Mouse (Mus musculus): Measurements from ENCODE around the gene Tnni3k.

The Tnni3k gene

DNA sequence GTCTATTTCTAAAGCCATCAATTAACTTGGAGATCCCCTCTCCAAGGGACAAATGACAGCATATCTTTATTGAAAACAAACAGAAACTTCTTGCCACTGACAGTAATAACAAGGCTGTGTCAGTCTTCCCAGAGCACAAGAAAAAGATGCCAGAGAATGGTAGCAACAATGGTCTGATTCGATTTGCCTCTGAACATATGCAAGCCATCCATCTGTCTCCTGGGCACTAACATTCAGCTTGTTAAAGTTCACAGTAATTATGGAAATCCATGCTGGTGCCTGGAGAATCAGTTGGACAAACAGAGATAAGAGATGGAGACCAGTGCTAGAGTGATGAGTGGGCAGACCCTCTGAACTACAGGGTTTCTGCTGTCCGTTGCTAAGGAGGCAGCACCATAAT lies 102.1 kb downstream of the Tnni3k start:
- DNase-seq (ENCODE audit: extremely low read depth, low read depth, low spot score), result no peak

DNA sequence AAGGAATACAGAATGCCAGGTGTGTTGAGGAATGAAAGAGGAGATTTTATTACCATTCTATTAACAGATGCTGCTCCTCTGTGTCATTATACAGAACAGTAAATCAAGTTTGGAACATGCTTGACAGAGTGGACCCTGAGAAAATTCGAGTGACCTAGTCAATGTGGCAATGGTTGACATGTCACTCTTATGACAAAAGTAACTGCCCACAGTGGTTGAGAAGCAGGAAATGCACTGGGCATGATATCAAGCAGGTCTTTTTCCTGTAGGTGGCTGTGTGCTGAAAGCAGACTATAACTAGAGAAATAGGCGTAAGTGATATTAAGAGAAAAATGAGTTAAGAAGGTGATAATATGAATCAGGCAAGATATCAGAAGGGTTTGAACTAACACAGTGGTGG lies 105.7 kb downstream of the Tnni3k start:
- no peak for DNase-seq (ENCODE audit: extremely low read depth, low read depth, low spot score)

DNA sequence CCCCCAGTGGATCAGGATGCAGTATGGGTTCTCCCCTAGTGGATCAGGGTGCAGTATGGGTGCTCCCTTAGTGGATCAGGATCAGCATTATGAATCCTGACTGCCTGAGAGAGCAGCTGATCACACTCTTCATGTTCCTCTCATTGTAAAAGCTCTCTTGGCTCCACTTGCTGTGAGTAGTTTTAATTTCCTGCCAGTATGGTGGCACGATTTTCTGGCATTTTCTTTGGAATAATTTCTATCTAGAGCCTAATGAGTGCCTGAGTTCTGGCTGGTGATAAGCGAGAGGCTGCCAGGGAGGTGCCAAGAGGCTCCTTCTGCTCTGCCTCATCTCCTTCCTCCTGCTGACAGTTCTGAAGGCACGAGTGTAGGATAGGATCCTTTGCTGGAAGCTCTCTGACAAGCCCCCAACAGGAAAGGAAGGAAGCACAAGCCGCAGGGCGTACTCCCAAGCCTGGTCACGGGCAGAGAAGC lies 109.5 kb downstream of the Tnni3k start:
- no peak for DNase-seq (ENCODE audit: extremely low read depth, low read depth, low spot score)

DNA sequence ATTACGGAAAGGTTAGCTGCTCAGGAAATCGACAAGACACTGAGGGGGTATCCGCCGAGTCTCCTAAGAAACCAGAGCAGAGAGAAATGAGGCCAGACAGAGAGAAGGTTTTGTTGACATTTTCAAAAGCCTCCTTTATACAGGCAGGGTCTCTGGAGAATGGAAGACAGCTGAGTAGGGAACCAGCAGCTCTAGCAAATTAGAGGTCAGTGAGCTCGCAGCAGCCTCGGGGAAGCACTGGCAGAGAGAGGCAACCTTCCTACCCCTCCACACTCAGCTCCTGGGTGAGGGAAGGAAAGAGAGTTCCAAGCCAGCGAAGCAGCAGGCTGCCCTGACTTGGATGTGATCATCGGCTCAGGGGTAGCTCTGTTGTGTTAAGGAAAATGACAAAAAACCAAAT lies 127.5 kb downstream of the Tnni3k start:
- DNase-seq (ENCODE audit: extremely low read depth, low read depth, low spot score), result no peak

DNA sequence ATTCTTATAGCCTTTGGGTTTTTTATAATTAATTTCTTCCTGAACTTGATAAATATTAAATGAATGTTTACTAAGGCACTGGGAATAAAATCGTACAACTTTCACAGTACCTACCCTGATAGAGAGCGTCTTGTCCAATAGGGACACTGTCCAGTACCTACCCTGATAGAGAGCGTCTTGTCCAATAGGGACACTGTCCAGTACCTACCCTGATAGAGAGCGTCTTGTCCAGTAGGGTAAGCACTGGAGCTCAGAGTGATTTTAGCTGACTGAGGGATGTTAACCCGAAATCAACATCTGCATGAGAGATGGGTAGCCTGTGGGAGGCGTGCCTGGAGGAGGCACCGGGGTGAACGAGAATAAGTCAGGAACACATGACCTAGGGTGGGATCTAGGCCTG lies 130.3 kb downstream of the Tnni3k start:
- DNase-seq (ENCODE audit: extremely low read depth, low read depth, low spot score), result no peak

DNA sequence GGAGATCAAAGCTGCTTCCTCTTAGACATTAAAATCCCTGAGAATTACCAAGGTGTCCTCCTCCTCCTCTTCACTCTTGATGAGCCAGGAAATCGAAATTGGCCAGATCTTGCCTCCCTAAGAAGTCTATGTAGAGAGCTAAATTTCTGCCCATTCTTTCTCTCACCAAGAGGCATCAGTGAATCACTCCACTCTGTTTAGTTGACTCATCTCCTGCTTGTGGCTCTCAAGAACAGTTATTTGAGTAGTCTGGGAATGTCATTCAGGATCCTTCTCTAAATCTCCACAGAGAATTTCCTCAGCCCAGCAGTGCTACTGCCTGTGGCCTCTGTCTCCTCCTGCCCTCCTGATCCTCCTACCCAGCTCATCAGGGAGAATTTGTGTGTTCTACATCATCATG lies 139.6 kb downstream of the Tnni3k start:
- no peak for DNase-seq (ENCODE audit: extremely low read depth, low read depth, low spot score)

DNA sequence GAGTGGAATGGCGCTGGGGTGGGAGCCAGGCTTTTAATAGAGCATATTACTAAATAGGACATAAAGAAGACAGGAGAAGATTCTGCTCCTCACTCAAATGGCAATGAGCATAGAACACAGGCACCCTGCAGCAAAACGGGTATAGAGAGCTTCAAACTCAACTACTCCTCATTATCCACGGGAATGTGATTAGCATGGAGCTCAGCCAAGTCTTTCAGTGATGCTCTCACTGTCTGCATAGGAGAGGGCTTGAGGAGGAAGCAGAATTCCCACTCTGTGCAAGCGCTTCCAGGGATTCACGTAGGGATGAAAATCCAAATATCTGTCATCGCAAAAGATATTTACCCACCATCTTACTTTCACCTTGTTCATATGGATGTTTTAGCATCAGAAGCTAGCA lies 141.6 kb downstream of the Tnni3k start:
- no peak for DNase-seq (ENCODE audit: extremely low read depth, low read depth, low spot score)

DNA sequence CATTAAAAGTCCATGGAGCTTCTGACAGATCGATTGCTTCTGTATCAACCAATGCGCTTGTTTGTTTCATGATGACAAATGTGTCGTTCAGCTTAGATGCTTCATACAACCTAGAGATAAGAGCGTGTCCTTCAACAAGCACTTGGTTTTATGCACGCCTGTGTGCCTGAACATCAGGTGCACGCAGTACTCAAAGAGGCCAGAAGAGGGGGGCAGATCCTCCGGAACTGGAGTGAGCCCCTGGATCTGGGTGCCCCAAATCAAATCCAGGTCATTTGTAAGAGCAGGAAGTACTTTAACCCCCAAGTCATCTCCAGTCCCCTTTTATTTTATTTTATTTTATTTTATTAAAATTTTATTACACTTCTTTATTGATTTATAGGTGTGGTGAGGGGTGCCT lies 158.5 kb downstream of the Tnni3k start:
- no peak for DNase-seq (ENCODE audit: extremely low read depth, low read depth, low spot score)

DNA sequence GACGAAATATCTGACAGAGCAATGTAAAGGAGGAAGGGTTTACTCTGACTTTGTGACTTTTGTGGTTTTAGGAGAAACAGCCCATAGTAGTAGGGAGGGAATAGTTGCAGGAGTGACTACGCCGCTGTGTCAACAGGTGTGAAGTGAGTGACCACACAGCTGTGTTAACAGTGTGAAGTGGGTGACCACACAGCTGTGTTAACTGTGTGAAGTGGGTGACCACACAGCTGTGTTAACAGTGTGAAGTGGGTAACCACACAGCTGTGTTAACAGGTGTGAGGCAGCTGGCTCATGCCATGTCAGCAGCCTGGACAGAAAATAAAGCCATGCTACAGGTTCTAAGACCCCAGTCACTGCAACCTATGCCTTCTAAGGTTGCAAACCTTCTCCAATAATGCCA lies 162.0 kb downstream of the Tnni3k start:
- no peak for DNase-seq (ENCODE audit: extremely low read depth, low read depth, low spot score)

DNA sequence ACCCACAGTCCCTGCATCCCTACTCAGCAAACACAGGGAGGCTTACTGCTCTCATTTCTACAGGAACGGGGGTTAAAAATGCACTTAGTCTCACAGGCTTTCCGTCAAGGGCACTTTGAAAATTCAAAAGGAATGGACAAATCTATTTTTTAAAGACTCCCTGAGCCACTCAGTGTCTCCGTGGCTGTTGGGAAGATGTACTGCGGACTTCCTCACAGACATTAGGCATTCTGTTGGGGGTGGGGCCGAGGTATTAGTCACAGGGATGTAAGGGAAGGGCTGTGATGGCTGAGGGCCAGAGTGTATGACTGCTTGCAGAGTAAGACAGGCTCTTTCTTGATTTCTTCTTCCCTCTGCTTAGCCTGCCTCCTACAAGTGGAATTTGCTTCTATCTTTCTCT lies 169.8 kb downstream of the Tnni3k start:
- no peak for DNase-seq (ENCODE audit: extremely low read depth, low read depth, low spot score)

DNA sequence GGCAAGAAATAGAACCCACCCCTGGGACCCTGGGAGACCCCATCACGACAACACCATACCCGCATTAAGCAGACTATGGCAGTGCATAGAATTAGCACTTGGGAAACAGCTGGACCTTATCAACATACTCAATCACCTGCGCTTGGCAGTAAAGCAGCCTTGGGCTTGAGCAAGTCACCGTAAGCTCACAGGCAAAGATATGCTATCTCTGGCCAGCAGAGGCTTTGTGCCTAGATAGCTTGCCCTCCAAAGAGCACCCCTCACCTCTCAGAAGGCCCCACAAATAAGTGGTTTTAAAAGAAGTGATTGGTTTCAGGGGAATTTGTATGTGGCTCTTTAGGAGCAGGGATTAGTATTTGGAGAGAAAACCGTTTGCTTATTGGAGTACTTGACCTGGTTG lies 170.2 kb downstream of the Tnni3k start:
- DNase-seq (ENCODE audit: extremely low read depth, low read depth, low spot score), result no peak

DNA sequence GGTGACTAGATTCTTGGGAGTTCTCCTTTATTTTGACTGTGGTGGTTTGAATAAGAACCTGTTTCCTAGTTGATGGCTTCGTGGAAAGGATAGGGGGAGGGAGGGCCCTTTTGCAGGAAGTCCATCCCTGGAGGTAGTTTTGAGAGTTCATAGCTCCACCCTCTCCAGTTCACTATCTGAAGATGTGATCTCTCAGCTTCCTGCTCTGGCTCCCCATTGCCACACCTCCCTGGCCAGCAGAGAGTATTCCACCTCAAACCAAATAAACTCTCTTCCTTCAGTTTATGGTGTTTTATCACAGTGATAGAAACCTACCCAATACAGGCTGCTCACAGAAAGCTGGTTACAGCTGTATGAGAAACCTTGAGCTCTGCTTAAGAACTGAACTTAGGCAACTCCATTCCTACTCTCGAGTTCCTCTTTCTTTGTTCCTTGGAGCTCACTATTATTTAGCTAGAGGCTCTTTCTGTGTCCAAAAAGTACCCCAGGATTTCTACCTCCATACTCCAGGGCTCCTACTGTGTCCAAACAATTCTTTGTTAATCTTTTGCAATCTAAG lies 173.7 kb downstream of the Tnni3k start:
- DNase-seq (ENCODE audit: extremely low read depth, low read depth, low spot score), result no peak

DNA sequence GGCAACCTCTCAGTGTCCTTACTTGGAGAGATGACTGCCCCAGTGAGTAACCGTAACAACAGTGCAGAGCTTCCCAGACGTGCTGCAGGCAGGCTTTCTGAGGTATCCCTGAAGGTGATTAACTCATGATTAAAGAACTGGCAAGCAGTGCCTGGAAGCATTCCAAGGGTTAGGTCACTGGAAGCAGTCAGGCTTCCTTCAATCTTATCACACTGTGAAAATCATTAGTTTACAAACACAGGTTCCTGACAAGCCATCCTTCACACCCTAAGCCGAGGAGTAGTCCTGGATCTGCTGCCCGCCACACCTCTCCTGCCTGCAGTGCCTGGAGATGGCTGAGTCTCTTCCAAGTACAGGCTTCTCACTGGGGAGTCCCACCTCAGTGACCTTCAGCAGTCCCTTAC lies 174.7 kb downstream of the Tnni3k start:
- DNase-seq (ENCODE audit: extremely low read depth, low read depth, low spot score), result no peak

DNA sequence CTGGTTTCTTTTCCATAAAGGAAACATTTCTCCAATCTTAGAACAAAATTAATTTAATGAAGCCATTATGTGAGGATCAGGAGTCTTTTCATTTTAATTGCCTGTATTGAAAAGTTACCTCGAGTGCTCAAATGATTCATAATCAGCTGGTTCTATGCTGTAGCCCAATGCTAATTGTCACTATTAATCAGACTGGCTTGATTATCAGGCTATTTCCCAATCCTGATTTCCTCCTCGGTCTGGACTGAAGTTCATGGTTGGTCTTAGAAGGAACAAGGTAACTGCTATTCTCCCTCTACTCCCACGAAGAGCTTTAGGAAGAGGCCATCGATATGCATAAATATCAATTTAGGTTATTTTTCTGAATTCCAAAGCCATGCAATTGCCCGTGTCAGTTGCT lies 175.1 kb downstream of the Tnni3k start:
- DNase-seq (ENCODE audit: extremely low read depth, low read depth, low spot score), result no peak

DNA sequence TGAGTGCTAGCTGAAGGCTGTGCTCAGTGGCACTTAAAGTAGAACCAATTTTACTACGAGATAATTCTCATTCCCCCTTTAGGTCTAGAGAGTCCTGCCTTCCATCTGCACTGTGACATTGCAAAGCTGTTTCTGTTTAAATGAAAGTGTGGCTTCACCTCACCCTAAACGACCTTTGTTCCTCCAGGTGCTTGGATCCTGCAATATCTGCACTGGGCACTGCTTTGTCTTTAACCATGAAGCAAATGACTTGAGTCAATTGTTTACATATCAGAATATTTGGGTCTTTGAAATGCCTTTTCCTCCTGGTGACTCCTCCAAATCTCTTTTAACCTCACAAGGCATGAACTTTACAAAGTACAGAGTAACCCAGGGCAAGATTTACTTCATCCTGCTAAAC lies 175.7 kb downstream of the Tnni3k start:
- DNase-seq (ENCODE audit: extremely low read depth, low read depth, low spot score), result no peak

DNA sequence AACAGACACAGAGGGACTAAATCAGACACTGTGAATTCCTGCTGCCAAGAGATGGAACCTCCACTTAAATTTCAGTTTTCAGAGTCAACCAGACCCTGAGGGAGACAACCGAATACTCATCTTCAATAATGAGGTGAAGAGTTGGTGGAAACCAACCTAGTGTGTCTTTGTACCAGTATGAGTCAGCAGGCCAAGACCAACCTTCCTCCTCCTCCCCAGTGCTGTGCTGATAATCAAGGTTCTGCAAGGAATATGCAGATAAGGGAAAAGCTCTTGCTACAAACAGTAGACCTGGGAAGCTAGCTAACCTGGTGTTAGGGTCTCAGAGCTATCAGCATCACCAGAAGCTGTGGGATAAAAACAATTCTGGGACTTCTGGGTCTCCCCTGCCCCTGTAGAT lies 176.1 kb downstream of the Tnni3k start:
- no peak for DNase-seq (ENCODE audit: extremely low read depth, low read depth, low spot score)

DNA sequence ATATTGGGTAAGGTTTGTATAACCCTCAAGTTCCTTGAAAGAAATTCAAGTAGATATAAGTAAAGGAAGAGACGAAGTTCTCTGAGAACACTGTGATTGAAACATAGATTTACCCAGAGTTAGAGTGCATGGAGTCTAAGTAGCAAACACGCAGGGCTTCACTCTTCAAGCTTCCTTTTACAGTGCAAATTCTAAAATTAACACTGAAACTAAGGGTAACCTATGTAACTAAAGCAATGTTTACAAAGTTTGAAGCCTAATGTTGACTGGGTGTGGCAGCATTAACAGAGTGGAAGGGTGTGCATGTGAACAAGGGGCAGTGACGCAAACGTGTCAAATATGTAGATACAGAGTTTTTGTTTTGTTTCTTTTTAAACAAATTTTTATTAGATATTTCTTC lies 186.4 kb downstream of the Tnni3k start:
- DNase-seq (ENCODE audit: extremely low read depth, low read depth, low spot score), result no peak

DNA sequence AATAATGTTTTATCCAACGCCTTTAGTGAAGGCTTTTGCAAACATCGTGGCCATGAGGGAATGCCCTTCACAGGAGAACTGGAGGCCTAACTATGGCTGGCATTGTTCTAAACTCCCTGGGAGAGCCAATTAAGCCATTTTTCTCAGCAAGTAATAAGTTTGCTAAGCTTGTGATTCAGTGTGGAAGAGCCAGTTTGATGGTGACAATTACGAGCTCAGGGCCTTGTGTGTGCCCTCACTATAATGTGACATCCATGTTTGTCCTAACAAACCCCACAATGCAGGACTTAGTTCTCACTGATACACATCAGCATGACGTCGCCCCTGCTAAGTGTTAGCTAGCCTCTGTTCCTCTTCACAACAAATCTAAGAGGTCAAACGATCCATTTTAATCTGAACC lies 193.3 kb downstream of the Tnni3k start:
- DNase-seq (ENCODE audit: extremely low read depth, low read depth, low spot score), result no peak

DNA sequence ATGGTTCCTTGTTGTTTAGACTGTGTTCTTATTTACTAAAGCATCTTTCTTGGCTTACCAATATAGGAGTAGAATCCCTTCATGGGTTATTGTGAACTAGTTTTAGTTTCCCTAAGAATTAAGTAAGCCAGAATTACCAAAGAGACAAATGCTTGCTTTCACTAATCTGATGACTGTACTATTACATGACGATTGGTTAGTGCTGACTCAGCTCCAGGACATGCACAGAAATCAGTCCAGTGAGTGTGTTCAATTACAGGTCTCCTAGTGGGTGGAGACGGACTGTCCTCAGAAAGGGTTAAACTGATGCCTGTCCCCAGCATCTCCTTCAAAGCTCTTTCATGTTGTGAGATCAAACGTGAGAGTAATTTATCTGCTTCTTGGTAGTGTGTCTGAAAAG lies 195.5 kb downstream of the Tnni3k start:
- DNase-seq (ENCODE audit: extremely low read depth, low read depth, low spot score), result no peak

DNA sequence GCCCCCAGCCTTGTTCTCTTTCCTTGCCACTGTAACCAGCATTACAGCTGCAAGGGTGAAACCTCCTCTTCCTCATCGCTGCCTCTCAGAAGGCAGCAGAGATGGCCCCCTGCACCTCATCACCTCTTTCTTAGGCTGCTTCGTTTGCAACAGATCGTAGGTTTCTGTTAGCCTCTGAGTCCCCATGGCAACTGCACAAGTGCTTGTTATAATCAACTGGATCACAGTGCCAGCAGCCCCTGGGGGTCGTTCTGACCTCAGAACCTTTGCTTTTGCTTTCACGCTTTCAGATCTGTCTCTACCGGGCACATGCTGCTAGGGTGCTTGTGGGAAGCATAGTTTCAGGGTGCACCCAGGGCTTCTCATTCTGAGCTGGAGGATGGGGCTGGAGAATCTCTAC lies 201.9 kb downstream of the Tnni3k start:
- DNase-seq (ENCODE audit: extremely low read depth, low read depth, low spot score), result no peak

DNA sequence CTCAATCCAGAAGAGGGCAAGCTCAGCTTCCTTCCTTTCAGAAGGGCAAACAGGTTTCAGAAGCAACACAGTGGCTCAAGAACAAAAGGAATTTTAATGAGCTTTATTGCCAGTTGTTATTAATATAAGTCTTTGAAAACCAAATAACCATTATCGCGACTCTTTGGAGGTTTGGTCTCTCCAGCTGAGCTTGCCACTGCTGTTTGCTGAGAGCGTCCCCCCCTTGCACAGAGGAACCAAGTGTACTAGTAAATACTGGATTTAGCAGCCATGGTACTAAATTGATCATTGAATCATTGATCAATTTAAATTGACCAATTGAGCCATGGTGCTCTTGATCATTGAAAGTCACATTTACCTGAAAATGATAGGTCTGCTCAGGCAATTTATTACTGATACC lies 202.9 kb downstream of the Tnni3k start:
- no peak for DNase-seq (ENCODE audit: extremely low read depth, low read depth, low spot score)

DNA sequence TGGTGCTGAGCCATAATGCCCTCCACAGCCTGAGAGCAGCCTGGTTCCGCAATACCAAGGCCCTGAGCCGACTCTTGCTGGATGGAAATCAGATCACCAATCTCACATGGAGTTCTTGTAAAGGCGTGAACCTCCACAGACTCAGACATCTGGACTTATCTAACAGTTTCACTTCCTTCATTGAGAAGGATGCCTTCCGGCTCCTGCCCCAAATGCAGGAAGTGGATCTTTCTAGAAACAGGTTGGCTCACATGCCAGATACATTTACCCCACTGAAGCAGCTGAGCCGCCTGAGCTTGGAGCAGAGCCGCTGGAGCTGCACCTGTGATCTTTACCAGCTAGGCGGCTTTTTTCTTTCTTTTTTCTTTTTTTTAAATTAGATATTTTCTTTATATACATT lies 213.0 kb downstream of the Tnni3k start:
- no peak for DNase-seq (ENCODE audit: extremely low read depth, low read depth, low spot score)

DNA sequence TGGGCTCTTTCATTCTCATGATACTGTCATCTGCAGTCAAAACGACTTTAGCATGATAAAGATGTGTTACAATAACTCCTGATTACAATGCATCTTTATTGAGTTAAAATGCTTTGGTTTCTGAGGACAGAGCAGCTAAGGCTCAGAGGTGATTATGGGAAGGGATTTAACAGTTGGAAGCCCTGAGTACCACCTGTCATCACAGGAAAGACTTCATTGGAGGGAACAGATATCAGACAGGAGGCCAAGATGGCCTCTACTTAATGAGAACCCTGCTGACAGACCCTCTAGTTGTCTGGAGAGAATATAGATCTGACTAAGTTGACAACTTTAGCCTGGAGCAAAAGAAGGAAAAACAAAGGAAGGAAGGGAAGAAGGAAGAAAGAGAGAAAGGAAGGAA lies 214.1 kb downstream of the Tnni3k start:
- no peak for DNase-seq (ENCODE audit: extremely low read depth, low read depth, low spot score)

DNA sequence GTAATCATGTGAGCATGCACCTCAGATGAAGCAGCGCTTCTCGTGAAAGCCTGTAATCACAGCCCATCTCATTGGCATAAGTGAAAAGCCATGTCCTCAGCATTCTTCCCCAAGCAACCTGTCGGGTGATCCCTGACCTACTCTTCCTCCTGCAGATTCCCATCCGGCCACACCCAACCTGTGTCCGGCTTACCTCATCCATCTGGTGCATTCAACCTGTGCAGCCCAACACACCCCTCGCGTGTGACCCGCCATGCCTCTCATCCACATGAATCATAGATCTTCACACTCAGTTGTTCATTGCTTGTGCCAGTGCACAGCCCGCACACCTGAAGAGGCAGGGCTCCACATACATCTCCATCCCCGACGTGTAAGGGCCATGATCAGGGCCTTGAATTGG lies 217.3 kb downstream of the Tnni3k start:
- no peak for DNase-seq (ENCODE audit: extremely low read depth, low read depth, low spot score)

Data from fat pad, adult 2 months (tissue).